Mouse (Mus musculus): ENCODE results near the gene Bcl2.
A peak's percentile ranks its signal among the peaks of the same experiment; 100 is the strongest.

Gene Bcl2

GRCm38 (mm10) chr1:106513890-106514643 is 200.0 kb downstream of the Bcl2 start:
- no peak for DNase-seq (ENCODE audit: low read depth, low spot score)

- DNase-seq (ENCODE audit: low read depth, low spot score), result no peak
These were observed 200.6 kb downstream of the Bcl2 start for GRCm38 (mm10) chr1:106513481-106513880.

GRCm38 (mm10) chr1:106511593-106511992 is 202.5 kb downstream of the Bcl2 start:
- DNase-seq (ENCODE audit: low read depth, low spot score), result peak; percentile 21

- no peak for DNase-seq (ENCODE audit: low read depth, low spot score)
These were observed 206.5 kb downstream of the Bcl2 start for GRCm38 (mm10) chr1:106507556-106507955.

- no peak for DNase-seq (ENCODE audit: low read depth, low spot score)
These were observed 210.2 kb downstream of the Bcl2 start for GRCm38 (mm10) chr1:106503910-106504309.

GRCm38 (mm10) chr1:106503407-106503806 is 210.7 kb downstream of the Bcl2 start:
- DNase-seq (ENCODE audit: low read depth, low spot score), result no peak

- DNase-seq (ENCODE audit: low read depth, low spot score), result no peak
These were observed 216.1 kb downstream of the Bcl2 start for GRCm38 (mm10) chr1:106497999-106498398.

All from retina, postnatal 7 days (tissue).